Mouse (Mus musculus): Measurements from ENCODE around the gene Slc35g3. TPM values are rescaled to one million over a fixed set of nuclear protein-coding genes. Genes with fewer than 3 reads are reported as not detected.
"Not testable (repeated sequence)": the region's sequence is repeated elsewhere in the genome, so short reads cannot be mapped to it uniquely, and the experiment has no call there.

Slc35g3 gene
- total RNA-seq, 1 experiment: 0.22 TPM

- Histone ChIP-seq H3K4me1 (ENCODE audit: control insufficient read depth in 2 of 2, insufficient read depth in 2 of 2, low read length in 2 of 2, poor library complexity in 1 of 2) (peaks cover 4 to 7% of the 10 kb centered on the region in 2 experiments; a peak in 3 of 4 replicates), H3K9me3 (ENCODE audit: control insufficient read depth, insufficient read depth, low read depth, low read length) (no peaks in the 10 kb centered on the region), H3K36me3 (ENCODE audit: control insufficient read depth, insufficient read depth, low read length, poor library complexity, severe bottlenecking) (peaks cover 12% of the 10 kb centered on the region), H3K4me3 (ENCODE audit: insufficient read depth in 1 of 2, low read depth in 1 of 2, low read length in 2 of 2, poor library complexity in 1 of 2, severe bottlenecking in 1 of 2) (no peak overlapping the region), H3K9ac (ENCODE audit: insufficient read depth, low read depth, low read length, poor library complexity, severe bottlenecking) (no peak overlapping the region), H3K27ac (ENCODE audit: insufficient read depth, low read depth, low read length, poor library complexity, severe bottlenecking) (no peak overlapping the region)
- DNase-seq (ENCODE audit: low read depth, low spot score): no peak
- in situ Hi-C loops (cut with MboI; ENCODE audit: low sequenced_read_pairs in 2 of 2, unreplicated experiment in 2 of 2): no loop called here
- no peak for TF ChIP-seq ZC3H11A (IDR thresholded peaks at IDR 0.05; ENCODE audit: borderline replicate concordance, low read depth, low read length)
- no peak for TF ChIP-seq MAFK (IDR thresholded peaks at IDR 0.05; ENCODE audit: insufficient read depth, low read depth, low read length)
- no peak for TF ChIP-seq ZNF384 (IDR thresholded peaks at IDR 0.05; ENCODE audit: low read depth, low read length)
- no peak for TF ChIP-seq CHD2 (IDR thresholded peaks at IDR 0.05; ENCODE audit: low read depth, low read length)
- TF ChIP-seq HCFC1 (IDR thresholded peaks at IDR 0.05; ENCODE audit: borderline replicate concordance, insufficient read depth, low read length): no peak
These were observed 10.1 kb downstream of the Slc35g3 start for GRCm38 (mm10) chr11:69751635-69752034.

- not testable (repeated sequence) for DNase-seq (ENCODE audit: low read depth, low spot score)
These were observed 30.4 kb downstream of the Slc35g3 start for GRCm38 (mm10) chr11:69731408-69731807.

GRCm38 (mm10) chr11:69729063-69729462 lies 32.7 kb downstream of the Slc35g3 start:
- in situ Hi-C loops (cut with MboI; ENCODE audit: low sequenced_read_pairs in 2 of 2, unreplicated experiment in 2 of 2): no loop called here
- H3K9ac ChIP-seq (ENCODE audit: insufficient read depth, low read depth, low read length, poor library complexity, severe bottlenecking): no peak overlapping the region

More at GRCm38 (mm10) chr11:69731408-69731807, 30.4 kb downstream of the Slc35g3 start:
- peaks cover 26% of the 10 kb centered on the region for H3K36me3 ChIP-seq (ENCODE audit: control insufficient read depth, insufficient read depth, low read length, poor library complexity, severe bottlenecking)
- in situ Hi-C loops (cut with MboI; ENCODE audit: low sequenced_read_pairs in 2 of 2, unreplicated experiment in 2 of 2); H3K9me3 ChIP-seq (ENCODE audit: control insufficient read depth, insufficient read depth, low read depth, low read length); H3K27ac ChIP-seq (ENCODE audit: insufficient read depth, low read depth, low read length, poor library complexity, severe bottlenecking); H3K4me1 ChIP-seq (ENCODE audit: control insufficient read depth in 2 of 2, insufficient read depth in 2 of 2, low read length in 2 of 2, poor library complexity in 1 of 2); H3K4me3 ChIP-seq (ENCODE audit: insufficient read depth in 1 of 2, low read depth in 1 of 2, low read length in 2 of 2, poor library complexity in 1 of 2, severe bottlenecking in 1 of 2); H3K9ac ChIP-seq (ENCODE audit: insufficient read depth, low read depth, low read length, poor library complexity, severe bottlenecking): not testable (repeated sequence)

GRCm38 (mm10) chr11:69725951-69726350 lies 35.8 kb downstream of the Slc35g3 start:
- Histone ChIP-seq H3K9me3 (ENCODE audit: control insufficient read depth, insufficient read depth, low read depth, low read length) (no peaks in the 10 kb centered on the region), H3K36me3 (ENCODE audit: control insufficient read depth, insufficient read depth, low read length, poor library complexity, severe bottlenecking) (no peaks in the 10 kb centered on the region), H3K9ac (ENCODE audit: insufficient read depth, low read depth, low read length, poor library complexity, severe bottlenecking) (no peak overlapping the region), H3K4me3 (ENCODE audit: insufficient read depth in 1 of 2, low read depth in 1 of 2, low read length in 2 of 2, poor library complexity in 1 of 2, severe bottlenecking in 1 of 2) (0 out of 4 replicates have a peak overlapping the region, but pooled peaks of 1 of the 2 experiments have one; percentile 8), H3K4me1 (ENCODE audit: control insufficient read depth in 2 of 2, insufficient read depth in 2 of 2, low read length in 2 of 2, poor library complexity in 1 of 2) (no peaks in the 10 kb centered on the region), H3K27ac (ENCODE audit: insufficient read depth, low read depth, low read length, poor library complexity, severe bottlenecking) (no peak overlapping the region)
- no peak for TF ChIP-seq MAFK (IDR thresholded peaks at IDR 0.05; ENCODE audit: insufficient read depth, low read depth, low read length)
- DNase-seq (ENCODE audit: low read depth, low spot score): no peak
- in situ Hi-C loops (cut with MboI; ENCODE audit: low sequenced_read_pairs in 2 of 2, unreplicated experiment in 2 of 2): no loop called here

More at GRCm38 (mm10) chr11:69729063-69729462, 32.7 kb downstream of the Slc35g3 start:
- no peak overlapping the region for H3K4me3 ChIP-seq (ENCODE audit: insufficient read depth in 1 of 2, low read depth in 1 of 2, low read length in 2 of 2, poor library complexity in 1 of 2, severe bottlenecking in 1 of 2)
- peak; percentile 89 for DNase-seq (ENCODE audit: low read depth, low spot score)
- H3K36me3 ChIP-seq (ENCODE audit: control insufficient read depth, insufficient read depth, low read length, poor library complexity, severe bottlenecking): peaks cover 3% of the 10 kb centered on the region
- H3K9me3 ChIP-seq (ENCODE audit: control insufficient read depth, insufficient read depth, low read depth, low read length): no peaks in the 10 kb centered on the region
- no peak for TF ChIP-seq CHD2 (IDR thresholded peaks at IDR 0.05; ENCODE audit: low read depth, low read length)
- no peak for TF ChIP-seq HCFC1 (IDR thresholded peaks at IDR 0.05; ENCODE audit: borderline replicate concordance, insufficient read depth, low read length)
- 0 out of 2 replicates have a peak, but pooled peaks have one; percentile 6 for TF ChIP-seq ZNF384 (IDR thresholded peaks at IDR 0.05; ENCODE audit: low read depth, low read length)
- TF ChIP-seq ZC3H11A (IDR thresholded peaks at IDR 0.05; ENCODE audit: borderline replicate concordance, low read depth, low read length): peak; percentile 61; the same call in 1 of the 2 replicates
- no peak for TF ChIP-seq MAFK (IDR thresholded peaks at IDR 0.05; ENCODE audit: insufficient read depth, low read depth, low read length)
- H3K27ac ChIP-seq (ENCODE audit: insufficient read depth, low read depth, low read length, poor library complexity, severe bottlenecking): no peak overlapping the region
- no peaks in the 10 kb centered on the region for H3K4me1 ChIP-seq (ENCODE audit: control insufficient read depth in 2 of 2, insufficient read depth in 2 of 2, low read length in 2 of 2, poor library complexity in 1 of 2)

- Histone ChIP-seq H3K9me3 (ENCODE audit: control insufficient read depth, insufficient read depth, low read depth, low read length) (no peaks in the 10 kb centered on the region), H3K9ac (ENCODE audit: insufficient read depth, low read depth, low read length, poor library complexity, severe bottlenecking) (no peak overlapping the region), H3K4me3 (ENCODE audit: insufficient read depth in 1 of 2, low read depth in 1 of 2, low read length in 2 of 2, poor library complexity in 1 of 2, severe bottlenecking in 1 of 2) (no peak overlapping the region), H3K36me3 (ENCODE audit: control insufficient read depth, insufficient read depth, low read length, poor library complexity, severe bottlenecking) (no peaks in the 10 kb centered on the region), H3K4me1 (ENCODE audit: control insufficient read depth in 2 of 2, insufficient read depth in 2 of 2, low read length in 2 of 2, poor library complexity in 1 of 2) (peaks cover 0 to 5% of the 10 kb centered on the region in 2 experiments; a peak in 2 of 4 replicates), H3K27ac (ENCODE audit: insufficient read depth, low read depth, low read length, poor library complexity, severe bottlenecking) (no peak overlapping the region)
- no peak for DNase-seq (ENCODE audit: low read depth, low spot score)
- no peak for TF ChIP-seq CHD2 (IDR thresholded peaks at IDR 0.05; ENCODE audit: low read depth, low read length)
- no peak for TF ChIP-seq HCFC1 (IDR thresholded peaks at IDR 0.05; ENCODE audit: borderline replicate concordance, insufficient read depth, low read length)
- TF ChIP-seq ZNF384 (IDR thresholded peaks at IDR 0.05; ENCODE audit: low read depth, low read length): no peak
- TF ChIP-seq MAFK (IDR thresholded peaks at IDR 0.05; ENCODE audit: insufficient read depth, low read depth, low read length): no peak
- TF ChIP-seq ZC3H11A (IDR thresholded peaks at IDR 0.05; ENCODE audit: borderline replicate concordance, low read depth, low read length): no peak
- in situ Hi-C loops (cut with MboI; ENCODE audit: low sequenced_read_pairs in 2 of 2, unreplicated experiment in 2 of 2): no loop called here
These were observed 38.7 kb downstream of the Slc35g3 start for GRCm38 (mm10) chr11:69723074-69723473.

Measured in ES-E14 (cell line).